Comparison of ENCODE assay signal across 8 mouse cellular contexts in the genomic region with DNA sequence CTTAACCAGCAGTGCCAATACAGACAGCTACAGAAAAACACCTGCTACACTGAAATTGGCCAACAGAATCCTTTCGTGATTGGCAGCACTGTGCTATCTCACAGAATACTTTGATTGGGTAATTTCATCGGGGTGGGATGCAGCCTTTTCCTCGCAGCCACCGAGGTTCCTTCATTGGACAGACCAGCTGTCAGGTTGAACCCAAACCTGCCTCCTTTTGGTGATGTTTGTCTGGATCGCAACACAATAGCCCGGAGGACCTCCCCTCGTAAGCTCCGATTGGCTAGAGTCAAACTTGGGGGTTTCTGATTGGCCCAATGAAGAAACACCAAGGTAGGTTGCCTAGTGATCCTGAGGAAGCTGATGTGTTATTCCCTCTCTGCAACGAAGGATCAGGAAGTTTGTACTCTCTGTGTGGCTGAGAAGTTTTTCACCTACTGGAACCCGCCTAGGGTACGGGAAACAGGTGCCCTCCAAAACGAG. TPM values are rescaled to one million over a fixed set of nuclear protein-coding genes. Genes with fewer than 3 reads are reported as not detected.
DNase-seq lines count a peak whose midpoint lies in the region; ATAC-seq and TF ChIP-seq lines count a peak whose summit lies in the region.

A gene (plus strand): TSS at position 331 of the 483 bp plus-strand sequence.

- no peaks in the 10 kb centered on the region for H3K27me3 ChIP-seq in megakaryocyte, embryonic 14.5 days (replicated peaks)

- ATAC-seq in activated CD4-positive, CD25-positive, alpha-beta regulatory T cell, adult 4 months: peak; percentile 100

- peak within 1 kb of the TSS; percentile 72 for H3K4me3 ChIP-seq in cortical plate, adult 2 months (ENCODE audit: insufficient read depth, low read length)
- peak within 1 kb of the TSS; percentile 97 for H3K4me3 ChIP-seq in megakaryocyte, embryonic 14.5 days (replicated peaks)

- no peak within 1 kb of the TSS for H3K27ac ChIP-seq in cortical plate, adult 2 months (ENCODE audit: insufficient read depth, low read length)

- H3K9me3 ChIP-seq in megakaryocyte, embryonic 14.5 days: no peaks in the 10 kb centered on the region

- TF ChIP-seq POLR2A in cortical plate, adult 2 months (IDR thresholded peaks at IDR 0.05; ENCODE audit: extremely low read depth, insufficient read depth, low read length): peak; percentile 43; the same call in 1 of the 2 replicates

- H3K4me1 ChIP-seq in cortical plate, adult 2 months (ENCODE audit: control insufficient read depth, insufficient read depth, low read length): no peaks in the 10 kb centered on the region
- peaks cover 12% of the 10 kb centered on the region; the same call in 1 of the 2 replicates for H3K4me1 ChIP-seq in megakaryocyte, embryonic 14.5 days

- no peak for TF ChIP-seq CTCF in cortical plate, adult 2 months (IDR thresholded peaks at IDR 0.05; ENCODE audit: extremely low read depth, insufficient read depth, low read length)

- peak; percentile 90 to 92 for DNase-seq in gastrocnemius, adult 8-10 months (ENCODE audit: low spot score in 2 of 2)
- peak; percentile 94 for DNase-seq in hindlimb bud, embryonic 11.5 days (ENCODE audit: extremely low spot score, low read depth, low spot score)
- peak; percentile 95 to 98 for DNase-seq in left cerebral cortex, adult 8-10 months (ENCODE audit: low spot score in 2 of 2)
- peak; percentile 97 to 99 for DNase-seq in right cerebral cortex, postnatal 10 days (ENCODE audit: low spot score in 2 of 2)
- DNase-seq in urinary bladder, postnatal 25 days (ENCODE audit: low spot score): peak; percentile 80

- H3K36me3 ChIP-seq in megakaryocyte, embryonic 14.5 days (replicated peaks; ENCODE audit: low read length): peaks cover 29% of the 10 kb centered on the region

RNA-seq across cellular contexts. Expression of the gene that starts here (rescaled TPM):
- polyA plus RNA-seq in activated CD4-positive, CD25-positive, alpha-beta regulatory T cell, adult 4 months (2017; shearing (Covaris generic)): 10 to 100 TPM; 28.3 to 34.6 TPM
- polyA plus RNA-seq in cortical plate, adult 2 months (2012; rRNA removed): 15.5 and 15.9 TPM in 2 replicates
- 10 to 100 TPM; 10.4 to 14.3 (median 11.3) TPM for total RNA-seq in gastrocnemius, adult 8-10 months (2022)
- 10 to 100 TPM; 18.5 to 24.5 (median 21.0) TPM for total RNA-seq in left cerebral cortex, adult 8-10 months (2022)
- 2.0 TPM in 1 of 2 replicates, not detected in the other for polyA plus RNA-seq in megakaryocyte, embryonic 14.5 days (2012; ENCODE audit: insufficient read depth, low replicate concordance)
